Mouse (Mus musculus): ENCODE results near the gene Eif4g3. TPM values are rescaled to one million over a fixed set of nuclear protein-coding genes. Genes with fewer than 3 reads are reported as not detected.

Eif4g3 gene
- polyA plus RNA-seq, 1 experiment, result 72.1 TPM

DNA sequence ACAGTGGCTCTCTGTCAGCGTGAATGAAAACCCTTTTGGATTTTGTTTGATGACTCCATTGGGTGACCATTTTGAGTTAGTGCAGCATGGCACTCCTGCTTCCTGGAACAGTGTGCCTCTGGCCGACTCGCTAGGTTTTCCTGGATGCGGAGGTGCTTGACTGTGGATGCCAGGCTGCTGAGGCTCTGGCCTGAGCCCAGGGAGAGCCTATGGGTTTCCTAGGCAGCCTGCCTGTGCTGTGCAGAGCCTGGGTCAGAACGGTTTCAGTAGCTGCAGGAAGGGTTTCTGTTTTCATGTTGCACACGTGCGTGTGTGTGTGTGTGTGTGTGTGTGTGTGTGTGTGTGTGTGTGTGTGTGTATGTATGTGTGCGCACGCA is 46.4 kb downstream of the Eif4g3 start:
- no peak for DNase-seq
- no peaks in the 10 kb centered on the region for H3K4me1 ChIP-seq (replicated peaks; ENCODE audit: control insufficient read depth, insufficient read depth, low read length)
- TF ChIP-seq POLR2A (IDR thresholded peaks at IDR 0.05; ENCODE audit: control insufficient read depth, extremely low read depth, insufficient read depth, low read length, poor library complexity) (no peak), CTCF (IDR thresholded peaks at IDR 0.05; ENCODE audit: borderline replicate concordance, control insufficient read depth, extremely low read depth, insufficient read depth, low read length, poor library complexity) (no peak)
- H3K36me3 ChIP-seq (ENCODE audit: control insufficient read depth, insufficient read depth, low read length), result no peaks in the 10 kb centered on the region; the same call in 1 of the 2 replicates
- no peak overlapping the region for H3K27ac ChIP-seq (ENCODE audit: control insufficient read depth, insufficient read depth, low read length)
- WGBS, result 93% methylated on average over 9 of the region's 9 CpGs
- H3K4me3 ChIP-seq (ENCODE audit: control insufficient read depth, insufficient read depth, low read length), result no peak overlapping the region
- no peaks in the 10 kb centered on the region for H3K27me3 ChIP-seq (ENCODE audit: control insufficient read depth, insufficient read depth, low read length)

DNA sequence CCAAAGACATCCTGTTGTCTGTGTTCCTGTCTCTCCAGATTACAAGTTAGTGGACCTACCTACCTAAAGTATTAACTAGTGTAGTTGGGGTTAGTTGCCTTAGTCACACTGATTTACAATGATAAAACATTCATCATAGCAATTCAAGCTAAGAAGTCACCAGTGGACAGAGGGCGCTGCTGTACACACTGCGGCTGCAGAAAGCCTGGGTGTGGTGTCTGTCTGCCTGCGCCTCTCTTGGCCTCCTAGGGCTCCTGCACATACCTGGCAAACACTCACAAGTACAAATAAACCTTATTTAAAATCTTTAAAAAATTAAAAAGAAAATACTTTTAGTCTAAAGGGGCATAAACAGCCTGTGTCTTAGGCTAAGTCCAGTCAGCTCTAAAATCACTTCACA is 47.8 kb downstream of the Eif4g3 start:
- DNase-seq, result no peak
- Histone ChIP-seq H3K27me3 (ENCODE audit: control insufficient read depth, insufficient read depth, low read length) (no peaks in the 10 kb centered on the region), H3K36me3 (ENCODE audit: control insufficient read depth, insufficient read depth, low read length) (peaks cover 4% of the 10 kb centered on the region; the same call in 1 of the 2 replicates), H3K27ac (ENCODE audit: control insufficient read depth, insufficient read depth, low read length) (no peak overlapping the region), H3K4me3 (ENCODE audit: control insufficient read depth, insufficient read depth, low read length) (no peak overlapping the region), H3K4me1 (replicated peaks; ENCODE audit: control insufficient read depth, insufficient read depth, low read length) (no peaks in the 10 kb centered on the region)
- WGBS, result 94% methylated on average over 3 of the region's 3 CpGs
- TF ChIP-seq POLR2A (IDR thresholded peaks at IDR 0.05; ENCODE audit: control insufficient read depth, extremely low read depth, insufficient read depth, low read length, poor library complexity), result no peak
- TF ChIP-seq CTCF (IDR thresholded peaks at IDR 0.05; ENCODE audit: borderline replicate concordance, control insufficient read depth, extremely low read depth, insufficient read depth, low read length, poor library complexity), result no peak

DNA sequence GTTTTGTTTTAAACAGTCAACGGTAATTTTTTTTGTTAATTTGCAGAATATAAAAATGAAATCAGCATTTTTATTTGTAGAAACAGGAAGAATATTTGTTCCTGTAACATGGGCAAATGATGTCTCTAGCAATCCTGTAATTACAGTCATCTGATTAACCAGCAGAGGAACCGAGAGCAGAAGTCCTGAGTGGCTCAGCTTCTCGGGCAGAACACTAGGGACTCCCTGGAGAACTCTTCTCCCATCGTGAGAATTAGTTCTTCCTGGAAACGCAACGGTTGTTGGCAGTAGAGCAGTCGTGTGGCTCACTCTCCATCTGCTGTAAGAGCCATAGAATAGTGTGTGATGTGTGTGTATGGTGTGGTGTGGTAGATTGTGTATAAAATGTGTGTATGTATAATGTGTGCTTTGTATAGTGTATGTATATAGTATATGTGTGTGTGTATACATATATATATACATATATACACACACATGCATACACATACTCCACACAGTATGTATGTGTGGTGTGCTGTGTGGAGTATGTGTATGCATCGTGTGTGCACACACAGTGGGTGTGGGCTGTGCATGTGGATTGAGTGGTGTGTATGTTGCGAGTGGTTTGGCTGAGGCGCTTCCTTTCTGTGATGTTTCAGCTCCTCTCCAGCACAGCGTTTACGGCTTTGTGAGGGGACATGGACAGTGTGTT is 48.9 kb downstream of the Eif4g3 start:
- Histone ChIP-seq H3K36me3 (ENCODE audit: control insufficient read depth, insufficient read depth, low read length) (peaks cover 11% of the 10 kb centered on the region), H3K27me3 (ENCODE audit: control insufficient read depth, insufficient read depth, low read length) (no peaks in the 10 kb centered on the region), H3K27ac (ENCODE audit: control insufficient read depth, insufficient read depth, low read length) (no peak overlapping the region), H3K4me3 (ENCODE audit: control insufficient read depth, insufficient read depth, low read length) (no peak overlapping the region), H3K4me1 (replicated peaks; ENCODE audit: control insufficient read depth, insufficient read depth, low read length) (no peaks in the 10 kb centered on the region)
- WGBS, result 85% methylated on average over 12 of the region's 12 CpGs
- TF ChIP-seq POLR2A (IDR thresholded peaks at IDR 0.05; ENCODE audit: control insufficient read depth, extremely low read depth, insufficient read depth, low read length, poor library complexity) (no peak), CTCF (IDR thresholded peaks at IDR 0.05; ENCODE audit: borderline replicate concordance, control insufficient read depth, extremely low read depth, insufficient read depth, low read length, poor library complexity) (no peak)
- no peak for DNase-seq

DNA sequence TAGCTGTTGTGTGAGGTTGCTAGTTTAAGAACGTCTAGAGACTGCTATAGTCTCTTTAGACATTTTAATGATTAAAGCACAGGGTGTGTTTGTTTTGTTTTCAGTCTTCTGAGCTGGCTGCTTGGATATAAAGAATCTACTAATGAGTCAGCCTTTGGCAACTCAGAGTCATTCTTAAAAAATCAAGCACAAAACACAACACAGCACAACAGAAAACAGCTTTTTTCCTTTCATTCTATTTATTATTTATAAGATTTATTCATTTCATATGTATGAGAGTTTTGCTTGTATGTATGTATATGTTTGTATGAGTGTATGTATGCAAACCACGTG is 49.4 kb downstream of the Eif4g3 start:
- Histone ChIP-seq H3K36me3 (ENCODE audit: control insufficient read depth, insufficient read depth, low read length) (peaks cover 13% of the 10 kb centered on the region), H3K27ac (ENCODE audit: control insufficient read depth, insufficient read depth, low read length) (no peak overlapping the region), H3K4me3 (ENCODE audit: control insufficient read depth, insufficient read depth, low read length) (no peak overlapping the region), H3K4me1 (replicated peaks; ENCODE audit: control insufficient read depth, insufficient read depth, low read length) (no peaks in the 10 kb centered on the region), H3K27me3 (ENCODE audit: control insufficient read depth, insufficient read depth, low read length) (no peaks in the 10 kb centered on the region)
- no peak for DNase-seq
- TF ChIP-seq CTCF (IDR thresholded peaks at IDR 0.05; ENCODE audit: borderline replicate concordance, control insufficient read depth, extremely low read depth, insufficient read depth, low read length, poor library complexity) (no peak), POLR2A (IDR thresholded peaks at IDR 0.05; ENCODE audit: control insufficient read depth, extremely low read depth, insufficient read depth, low read length, poor library complexity) (no peak)
- WGBS, result 87% methylated on average over 2 of the region's 2 CpGs

DNA sequence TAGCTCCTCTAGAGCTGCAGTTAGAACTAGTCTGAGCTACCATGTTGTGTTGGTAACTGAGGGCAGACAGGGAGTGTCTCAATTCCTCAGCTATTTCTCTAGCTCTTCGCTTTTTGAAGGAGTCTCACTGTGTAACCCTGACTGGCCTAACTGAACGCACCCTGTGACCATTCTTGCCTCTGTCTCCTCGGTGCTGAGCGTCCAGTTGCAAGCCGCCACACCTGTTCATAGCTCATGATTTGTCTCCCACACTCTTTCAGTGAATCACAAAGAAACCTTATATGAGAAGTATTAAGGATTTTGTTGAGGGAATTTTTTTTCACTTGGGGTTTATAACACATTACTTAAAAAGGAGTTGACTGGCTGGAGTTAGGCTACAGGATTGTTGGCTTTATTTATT is 49.8 kb downstream of the Eif4g3 start:
- no peak overlapping the region for H3K4me3 ChIP-seq (ENCODE audit: control insufficient read depth, insufficient read depth, low read length)
- H3K27ac ChIP-seq (ENCODE audit: control insufficient read depth, insufficient read depth, low read length), result no peak overlapping the region
- peaks cover 13% of the 10 kb centered on the region for H3K36me3 ChIP-seq (ENCODE audit: control insufficient read depth, insufficient read depth, low read length)
- H3K27me3 ChIP-seq (ENCODE audit: control insufficient read depth, insufficient read depth, low read length), result no peaks in the 10 kb centered on the region
- no peak for DNase-seq
- no peaks in the 10 kb centered on the region for H3K4me1 ChIP-seq (replicated peaks; ENCODE audit: control insufficient read depth, insufficient read depth, low read length)
- WGBS, result 97% methylated on average over 5 of the region's 5 CpGs
- TF ChIP-seq POLR2A (IDR thresholded peaks at IDR 0.05; ENCODE audit: control insufficient read depth, extremely low read depth, insufficient read depth, low read length, poor library complexity) (no peak), CTCF (IDR thresholded peaks at IDR 0.05; ENCODE audit: borderline replicate concordance, control insufficient read depth, extremely low read depth, insufficient read depth, low read length, poor library complexity) (no peak)

DNA sequence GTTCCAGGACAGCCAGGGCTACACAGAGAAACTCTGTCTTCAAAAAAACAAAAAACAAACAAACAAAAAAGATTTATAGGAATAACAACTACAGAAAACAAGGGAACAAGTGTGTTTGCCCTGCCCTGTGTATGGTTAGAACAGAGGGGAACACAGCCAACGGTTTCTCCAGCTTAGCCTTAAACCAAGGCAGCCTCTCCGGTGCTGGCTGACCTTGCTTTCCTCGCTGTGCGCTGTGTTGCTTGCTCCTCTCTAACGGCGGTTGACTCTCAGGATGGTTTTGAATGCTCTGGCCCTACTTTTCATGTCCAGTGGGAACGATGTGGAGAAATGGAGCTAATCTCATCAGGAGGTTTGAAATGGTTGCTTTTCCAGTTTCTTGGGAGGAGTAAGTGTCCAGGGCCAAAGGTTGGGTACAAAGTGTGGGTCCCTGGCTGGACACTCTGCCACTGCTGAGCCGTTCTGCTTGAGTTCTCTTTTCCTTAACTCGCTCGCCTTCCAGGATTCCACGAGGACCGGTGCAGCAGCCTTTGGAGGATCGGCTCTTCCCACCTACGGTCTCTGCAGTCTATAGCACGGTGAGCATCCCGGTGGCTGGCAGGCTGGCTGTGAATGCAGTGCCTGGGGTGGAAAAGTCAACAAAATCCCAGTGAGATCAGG is 52.1 kb downstream of the Eif4g3 start:
- Histone ChIP-seq H3K4me3 (ENCODE audit: control insufficient read depth, insufficient read depth, low read length) (no peak overlapping the region), H3K4me1 (replicated peaks; ENCODE audit: control insufficient read depth, insufficient read depth, low read length) (no peaks in the 10 kb centered on the region), H3K27me3 (ENCODE audit: control insufficient read depth, insufficient read depth, low read length) (no peaks in the 10 kb centered on the region), H3K36me3 (ENCODE audit: control insufficient read depth, insufficient read depth, low read length) (peaks cover 13% of the 10 kb centered on the region), H3K27ac (ENCODE audit: control insufficient read depth, insufficient read depth, low read length) (no peak overlapping the region)
- WGBS, result 99% methylated on average over 16 of the region's 16 CpGs
- TF ChIP-seq CTCF (IDR thresholded peaks at IDR 0.05; ENCODE audit: borderline replicate concordance, control insufficient read depth, extremely low read depth, insufficient read depth, low read length, poor library complexity), result no peak
- no peak for TF ChIP-seq POLR2A (IDR thresholded peaks at IDR 0.05; ENCODE audit: control insufficient read depth, extremely low read depth, insufficient read depth, low read length, poor library complexity)
- no peak for DNase-seq

Measured in thymus, adult 2 months (tissue).